Mouse (Mus musculus): ENCODE measurements around the gene Reps2. TPM values are rescaled to one million over a fixed set of nuclear protein-coding genes. Genes with fewer than 3 reads are reported as not detected.

Reps2 gene
- polyA plus RNA-seq, 1 experiment, result 1.2 TPM

GRCm38 (mm10) chrX:162521831-162522514 is 121.5 kb downstream of the Reps2 start:
- no peaks in the 10 kb centered on the region for H3K36me3 ChIP-seq (ENCODE audit: control insufficient read depth, insufficient read depth, low read length, poor library complexity, severe bottlenecking)
- H3K4me1 ChIP-seq (ENCODE audit: control insufficient read depth, insufficient read depth, low read length), result no peaks in the 10 kb centered on the region
- H3K9ac ChIP-seq (ENCODE audit: low read depth, poor library complexity, severe bottlenecking), result no peak overlapping the region
- no peak overlapping the region for H3K4me3 ChIP-seq (ENCODE audit: low read depth, low read length)
- H3K9me3 ChIP-seq (replicated peaks; ENCODE audit: control insufficient read depth, insufficient read depth, low read length, poor library complexity, severe bottlenecking), result no peaks in the 10 kb centered on the region
- no peak overlapping the region for H3K27ac ChIP-seq (ENCODE audit: insufficient read depth, low read length)
- TF ChIP-seq POLR2A (IDR thresholded peaks at IDR 0.05; ENCODE audit: insufficient read depth, low read length), result no peak
- no peak for TF ChIP-seq CTCF (IDR thresholded peaks at IDR 0.05; ENCODE audit: low read depth, low read length)
- no peak for TF ChIP-seq EP300 (IDR thresholded peaks at IDR 0.05; ENCODE audit: insufficient read depth, low read depth, low read length)
- H3K27me3 ChIP-seq (ENCODE audit: control insufficient read depth, insufficient read depth, low read length, poor library complexity, severe bottlenecking), result no peaks in the 10 kb centered on the region

DNA sequence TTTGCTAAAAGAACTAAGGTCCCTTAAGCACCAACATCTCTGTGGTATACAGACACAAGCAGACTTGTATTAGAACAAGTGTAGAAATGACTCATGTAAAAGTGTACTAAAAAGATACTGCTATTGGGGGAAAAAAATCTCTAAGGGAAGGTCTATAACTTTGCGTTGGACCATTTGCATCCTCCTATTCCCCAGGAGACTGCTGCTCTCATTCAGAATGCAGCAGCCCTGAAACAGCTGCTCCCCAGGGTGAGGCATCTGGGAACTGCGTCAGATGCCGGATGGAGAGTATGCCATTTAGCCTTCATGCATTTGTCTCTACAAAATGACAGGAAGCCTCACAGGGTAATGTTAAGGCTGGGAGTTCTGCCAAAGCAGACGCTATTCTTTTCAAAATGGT is 122.3 kb downstream of the Reps2 start:
- H3K27me3 ChIP-seq (ENCODE audit: control insufficient read depth, insufficient read depth, low read length, poor library complexity, severe bottlenecking), result no peaks in the 10 kb centered on the region

DNA sequence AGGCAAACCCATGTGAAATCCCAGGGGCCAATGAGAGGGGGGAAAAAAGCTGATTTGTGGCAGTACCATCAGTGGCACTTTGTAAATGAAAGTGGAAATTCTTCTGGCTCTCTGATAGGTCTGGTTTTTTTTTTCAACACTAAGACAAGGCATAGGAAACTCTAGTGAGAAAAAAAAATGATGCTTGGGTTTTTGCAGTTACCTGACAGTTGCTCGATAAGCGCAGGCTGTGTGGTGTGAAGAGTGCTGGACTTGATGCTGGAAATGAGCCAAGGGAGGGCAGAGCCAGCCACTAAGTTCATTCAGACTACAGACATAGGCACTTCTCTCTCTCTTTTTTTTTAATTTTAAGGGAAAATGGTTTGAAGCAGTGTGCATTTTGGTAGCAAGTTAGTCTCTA is 123.1 kb downstream of the Reps2 start:
- Histone ChIP-seq H3K4me1 (ENCODE audit: control insufficient read depth, insufficient read depth, low read length) (no peaks in the 10 kb centered on the region), H3K27me3 (ENCODE audit: control insufficient read depth, insufficient read depth, low read length, poor library complexity, severe bottlenecking) (no peaks in the 10 kb centered on the region), H3K9me3 (replicated peaks; ENCODE audit: control insufficient read depth, insufficient read depth, low read length, poor library complexity, severe bottlenecking) (no peaks in the 10 kb centered on the region), H3K27ac (ENCODE audit: insufficient read depth, low read length) (no peak overlapping the region), H3K9ac (ENCODE audit: low read depth, poor library complexity, severe bottlenecking) (no peak overlapping the region), H3K36me3 (ENCODE audit: control insufficient read depth, insufficient read depth, low read length, poor library complexity, severe bottlenecking) (no peaks in the 10 kb centered on the region), H3K4me3 (ENCODE audit: low read depth, low read length) (no peak overlapping the region)
- TF ChIP-seq EP300 (IDR thresholded peaks at IDR 0.05; ENCODE audit: insufficient read depth, low read depth, low read length), result no peak
- no peak for TF ChIP-seq POLR2A (IDR thresholded peaks at IDR 0.05; ENCODE audit: insufficient read depth, low read length)
- no peak for TF ChIP-seq CTCF (IDR thresholded peaks at IDR 0.05; ENCODE audit: low read depth, low read length)

More for the DNA sequence above, 122.3 kb downstream of the Reps2 start:
- Histone ChIP-seq H3K4me1 (ENCODE audit: control insufficient read depth, insufficient read depth, low read length) (no peaks in the 10 kb centered on the region), H3K4me3 (ENCODE audit: low read depth, low read length) (no peak overlapping the region), H3K27ac (ENCODE audit: insufficient read depth, low read length) (no peak overlapping the region), H3K9ac (ENCODE audit: low read depth, poor library complexity, severe bottlenecking) (no peak overlapping the region), H3K36me3 (ENCODE audit: control insufficient read depth, insufficient read depth, low read length, poor library complexity, severe bottlenecking) (no peaks in the 10 kb centered on the region), H3K9me3 (replicated peaks; ENCODE audit: control insufficient read depth, insufficient read depth, low read length, poor library complexity, severe bottlenecking) (no peaks in the 10 kb centered on the region)
- TF ChIP-seq CTCF (IDR thresholded peaks at IDR 0.05; ENCODE audit: low read depth, low read length), result no peak

- H3K36me3 ChIP-seq (ENCODE audit: control insufficient read depth, insufficient read depth, low read length, poor library complexity, severe bottlenecking), result no peaks in the 10 kb centered on the region
- no peak overlapping the region for H3K4me3 ChIP-seq (ENCODE audit: low read depth, low read length)
- H3K27ac ChIP-seq (ENCODE audit: insufficient read depth, low read length), result no peak overlapping the region
- H3K9me3 ChIP-seq (replicated peaks; ENCODE audit: control insufficient read depth, insufficient read depth, low read length, poor library complexity, severe bottlenecking), result no peaks in the 10 kb centered on the region
- no peak overlapping the region for H3K9ac ChIP-seq (ENCODE audit: low read depth, poor library complexity, severe bottlenecking)
- TF ChIP-seq POLR2A (IDR thresholded peaks at IDR 0.05; ENCODE audit: insufficient read depth, low read length), result no peak
- no peak for TF ChIP-seq EP300 (IDR thresholded peaks at IDR 0.05; ENCODE audit: insufficient read depth, low read depth, low read length)
- no peak for TF ChIP-seq CTCF (IDR thresholded peaks at IDR 0.05; ENCODE audit: low read depth, low read length)
- no peaks in the 10 kb centered on the region for H3K4me1 ChIP-seq (ENCODE audit: control insufficient read depth, insufficient read depth, low read length)
- no peaks in the 10 kb centered on the region for H3K27me3 ChIP-seq (ENCODE audit: control insufficient read depth, insufficient read depth, low read length, poor library complexity, severe bottlenecking)
These were observed 132.9 kb downstream of the Reps2 start for GRCm38 (mm10) chrX:162510426-162510980.

GRCm38 (mm10) chrX:162505186-162505585 is 138.3 kb downstream of the Reps2 start:
- no peaks in the 10 kb centered on the region for H3K36me3 ChIP-seq (ENCODE audit: control insufficient read depth, insufficient read depth, low read length, poor library complexity, severe bottlenecking)
- H3K9ac ChIP-seq (ENCODE audit: low read depth, poor library complexity, severe bottlenecking), result no peak overlapping the region
- peak overlapping the region; percentile 69; the same call in 1 of the 2 replicates for H3K27ac ChIP-seq (ENCODE audit: insufficient read depth, low read length)
- H3K4me1 ChIP-seq (ENCODE audit: control insufficient read depth, insufficient read depth, low read length), result peaks cover 2% of the 10 kb centered on the region
- TF ChIP-seq POLR2A (IDR thresholded peaks at IDR 0.05; ENCODE audit: insufficient read depth, low read length) (no peak), EP300 (IDR thresholded peaks at IDR 0.05; ENCODE audit: insufficient read depth, low read depth, low read length) (0 out of 2 replicates have a peak, but pooled peaks have one; percentile 18)
- H3K27me3 ChIP-seq (ENCODE audit: control insufficient read depth, insufficient read depth, low read length, poor library complexity, severe bottlenecking), result no peaks in the 10 kb centered on the region
- H3K9me3 ChIP-seq (replicated peaks; ENCODE audit: control insufficient read depth, insufficient read depth, low read length, poor library complexity, severe bottlenecking), result no peaks in the 10 kb centered on the region
- H3K4me3 ChIP-seq (ENCODE audit: low read depth, low read length), result no peak overlapping the region

- no peaks in the 10 kb centered on the region for H3K36me3 ChIP-seq (ENCODE audit: control insufficient read depth, insufficient read depth, low read length, poor library complexity, severe bottlenecking)
- TF ChIP-seq EP300 (IDR thresholded peaks at IDR 0.05; ENCODE audit: insufficient read depth, low read depth, low read length) (no peak), POLR2A (IDR thresholded peaks at IDR 0.05; ENCODE audit: insufficient read depth, low read length) (no peak), CTCF (IDR thresholded peaks at IDR 0.05; ENCODE audit: low read depth, low read length) (no peak)
- H3K4me3 ChIP-seq (ENCODE audit: low read depth, low read length), result no peak overlapping the region
- no peaks in the 10 kb centered on the region for H3K27me3 ChIP-seq (ENCODE audit: control insufficient read depth, insufficient read depth, low read length, poor library complexity, severe bottlenecking)
- H3K4me1 ChIP-seq (ENCODE audit: control insufficient read depth, insufficient read depth, low read length), result peaks cover 2% of the 10 kb centered on the region
- peak overlapping the region; percentile 65 for H3K27ac ChIP-seq (ENCODE audit: insufficient read depth, low read length)
- H3K9ac ChIP-seq (ENCODE audit: low read depth, poor library complexity, severe bottlenecking), result no peak overlapping the region
- no peaks in the 10 kb centered on the region for H3K9me3 ChIP-seq (replicated peaks; ENCODE audit: control insufficient read depth, insufficient read depth, low read length, poor library complexity, severe bottlenecking)
These were observed 140.0 kb downstream of the Reps2 start for GRCm38 (mm10) chrX:162503436-162503835.
